Mouse (Mus musculus) NIH3T3 (cell line): ENCODE data around the gene Pdha2.

Experiments used
- DNase-seq: peaks from one replicate; pipeline ENCODE4 v3.0.0-alpha.2; 2012; ENCODE audit warnings: low read depth

Pdha2 gene

DNA sequence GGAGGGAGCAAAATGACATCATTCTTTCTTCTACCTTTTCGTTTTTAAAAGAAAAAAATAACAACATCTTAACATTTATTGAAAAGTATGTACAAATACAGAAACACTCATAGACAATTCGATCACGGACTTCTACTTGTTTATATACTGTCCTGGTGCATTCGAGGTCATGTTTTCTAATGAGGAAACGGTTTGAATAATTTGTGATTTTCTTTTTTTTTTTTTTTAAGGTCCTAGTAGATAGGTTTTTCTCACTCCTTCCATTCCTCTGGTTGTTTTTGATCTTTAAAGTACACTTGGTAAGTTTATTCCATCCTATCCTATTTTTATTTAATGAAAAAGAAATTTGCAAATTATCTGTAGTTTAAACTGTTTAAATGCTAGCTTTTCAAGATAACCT is at the start of gene Pdha2:
Gene Pdha2, minus strand, starts transcription at position 101 of the 400 bp plus-strand sequence.
- no peak for DNase-seq

DNA sequence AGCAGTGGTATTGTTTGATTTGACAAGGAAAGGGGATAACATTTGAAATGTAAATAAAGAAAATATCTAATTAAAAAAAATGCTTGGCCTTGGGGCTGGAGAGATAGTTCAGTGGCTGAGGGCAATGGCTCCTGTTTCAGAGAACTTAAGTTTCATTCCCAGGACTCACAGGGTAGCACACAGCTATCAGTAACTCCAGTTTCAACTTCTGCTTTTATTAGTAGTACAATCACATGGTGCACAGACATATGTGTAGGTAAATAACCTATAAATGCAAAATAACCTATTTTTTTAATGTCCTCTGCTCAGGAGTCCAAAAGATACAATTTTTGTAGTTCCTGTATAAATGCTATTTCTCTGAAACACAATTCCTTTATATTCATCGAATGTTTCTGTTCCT is 48.4 kb upstream of the Pdha2 start:
- DNase-seq = no peak

DNA sequence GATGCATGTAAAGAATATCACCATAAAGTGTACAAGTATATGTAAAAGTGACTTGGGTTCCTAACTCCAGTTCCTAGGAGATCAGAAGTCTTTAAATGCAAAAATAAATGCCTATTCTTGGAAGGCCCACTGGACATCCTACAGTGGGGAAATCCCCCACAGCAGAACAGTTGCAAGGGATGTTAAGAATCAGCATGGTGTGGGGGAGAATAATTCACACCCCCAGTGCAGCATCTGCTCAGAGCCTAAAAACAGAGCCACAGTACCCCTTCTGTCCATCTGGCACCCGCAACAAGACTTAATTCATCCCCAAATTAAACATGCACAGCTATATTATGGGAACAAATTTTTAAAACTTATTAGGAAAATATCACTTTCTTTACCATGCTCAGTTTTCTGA is 39.3 kb upstream of the Pdha2 start:
- DNase-seq = no peak

DNA sequence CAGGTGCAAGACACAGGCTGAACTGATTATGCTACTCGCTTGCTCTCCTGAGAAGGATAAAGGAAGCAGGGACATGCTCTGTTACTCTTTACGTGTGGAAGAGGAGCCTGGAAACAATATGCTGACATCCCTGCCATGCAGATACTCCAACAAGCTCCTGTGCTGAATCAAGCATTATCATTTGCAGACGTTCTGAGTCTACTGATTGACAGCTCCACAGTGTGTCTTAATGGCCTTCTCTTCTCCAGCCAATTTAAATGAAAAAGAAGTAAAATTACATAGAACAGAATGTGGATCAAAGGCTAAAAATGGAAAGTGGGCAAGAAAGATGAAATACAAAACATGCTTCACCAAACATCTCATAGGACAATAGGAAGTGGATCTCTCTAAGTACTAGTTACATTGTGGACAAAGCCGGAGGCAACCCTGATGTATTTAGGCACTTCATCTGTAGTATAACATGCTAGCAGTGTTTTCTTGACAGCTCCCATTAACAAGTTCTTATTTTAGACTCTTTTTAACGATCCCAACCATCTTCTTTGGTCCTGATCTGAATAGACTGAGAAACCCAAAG is 32.7 kb upstream of the Pdha2 start:
- no peak for DNase-seq

DNA sequence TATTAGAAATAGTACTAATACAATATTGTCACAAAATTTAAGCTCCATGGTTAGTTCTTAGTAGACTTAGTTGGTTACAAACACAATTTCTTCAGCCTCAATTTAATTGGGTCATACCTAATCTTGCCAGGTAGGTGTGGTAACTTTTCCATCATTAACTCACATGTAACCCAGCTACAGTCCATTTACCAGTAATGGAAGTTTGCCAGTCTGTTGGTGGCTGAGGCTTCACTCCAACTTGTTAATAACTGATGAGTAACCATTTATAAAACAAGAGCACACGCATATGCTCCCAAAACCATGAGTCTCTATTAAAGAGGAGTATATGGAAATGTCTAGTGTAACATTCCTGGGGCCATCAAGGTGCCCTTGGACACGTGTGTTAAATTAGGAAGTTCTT is 25.9 kb upstream of the Pdha2 start:
- DNase-seq = no peak

DNA sequence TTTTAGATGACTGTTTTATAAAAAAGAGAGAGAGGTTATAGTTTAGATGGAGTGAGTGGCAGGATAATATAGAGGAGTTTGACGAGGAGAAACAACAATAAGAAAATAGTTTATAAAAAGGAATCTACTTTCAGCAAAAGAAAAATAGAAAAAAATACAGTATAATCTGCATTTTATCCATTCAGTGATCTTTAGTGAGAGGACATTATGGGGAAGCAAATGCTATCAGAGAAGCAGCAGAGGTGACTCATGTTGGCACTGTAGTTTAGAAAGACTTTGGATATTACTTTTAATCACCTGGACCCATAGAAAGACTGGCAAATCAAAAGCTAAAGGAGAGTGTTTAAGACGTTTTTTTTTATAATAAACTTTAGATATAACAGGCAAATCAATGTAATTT is 17.0 kb upstream of the Pdha2 start:
- DNase-seq = no peak

DNA sequence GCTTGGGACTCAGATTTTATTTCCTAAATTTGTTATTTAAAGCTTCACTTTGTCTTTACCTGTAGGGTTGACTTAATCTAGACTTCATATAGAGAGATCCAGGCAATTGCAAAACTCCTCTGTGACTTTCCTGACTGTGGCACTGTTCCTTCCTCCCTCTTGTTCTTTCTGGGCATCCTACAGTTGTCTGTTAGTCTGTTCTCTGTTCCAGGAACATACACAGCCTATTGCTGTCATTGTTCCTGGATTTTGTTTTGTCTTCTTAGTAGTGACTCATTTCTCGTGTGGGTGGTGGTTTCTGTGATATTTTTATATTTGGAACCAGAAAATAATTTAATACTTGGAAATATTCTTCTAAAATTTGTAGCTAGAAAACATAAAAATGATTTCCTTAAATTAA is 10.2 kb upstream of the Pdha2 start:
- no peak for DNase-seq

DNA sequence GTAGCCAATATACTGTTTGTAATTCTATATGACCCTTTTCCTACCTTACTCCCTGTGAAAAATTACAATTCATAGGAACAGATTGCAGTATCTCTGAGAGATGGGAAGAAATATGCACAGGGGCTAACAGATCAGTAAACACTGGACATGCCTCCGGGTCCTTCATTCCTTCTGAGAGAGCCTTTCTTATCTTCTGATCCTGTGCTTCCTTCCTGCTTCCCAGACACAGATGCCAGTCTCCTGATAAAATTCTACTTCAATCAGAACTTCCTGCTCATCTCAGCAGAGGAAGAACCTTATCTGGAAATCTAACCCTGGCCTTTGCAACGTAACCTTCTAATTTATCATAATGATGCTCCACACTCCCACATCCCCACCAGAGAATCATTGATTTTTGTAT is 6.4 kb upstream of the Pdha2 start:
- DNase-seq = no peak

DNA sequence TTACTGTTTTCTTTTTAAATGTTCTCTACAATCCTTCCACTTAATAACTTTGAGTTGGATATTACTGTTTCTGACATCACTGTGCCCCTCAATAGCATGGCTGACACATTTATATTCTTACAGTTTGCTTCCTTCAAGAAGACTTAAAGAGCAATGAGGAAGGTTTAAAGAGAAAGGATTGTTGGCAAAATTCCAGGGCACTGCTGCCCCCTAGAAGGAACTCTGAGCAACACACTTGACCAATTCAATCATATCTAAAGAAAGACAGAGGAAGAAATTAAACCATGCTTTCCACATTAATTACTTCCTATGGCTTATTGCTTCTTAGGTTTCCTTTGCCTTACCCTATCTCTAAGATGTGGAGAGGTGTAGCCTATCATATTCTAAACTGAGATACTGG is 4.8 kb upstream of the Pdha2 start:
- DNase-seq = peak; percentile 6

DNA sequence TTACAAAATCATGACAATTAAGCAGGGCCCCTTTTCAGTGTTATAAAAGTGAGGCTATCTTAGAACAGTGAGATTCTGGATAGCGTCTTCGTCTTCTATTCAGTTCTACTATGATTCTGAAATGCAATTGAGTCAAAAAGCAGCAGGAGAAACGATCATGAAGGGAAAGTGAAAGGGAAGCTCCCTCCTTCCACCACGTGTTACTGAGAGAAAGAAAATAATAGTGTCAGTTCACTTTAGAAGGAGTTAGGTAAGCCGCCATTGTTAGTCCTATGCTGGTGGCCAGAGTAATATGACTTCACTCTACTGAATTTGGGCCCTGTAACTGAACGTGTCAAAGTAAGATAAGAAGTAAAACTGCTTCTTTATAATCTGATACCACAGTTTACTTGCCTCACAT is 4.1 kb upstream of the Pdha2 start:
- DNase-seq = no peak

DNA sequence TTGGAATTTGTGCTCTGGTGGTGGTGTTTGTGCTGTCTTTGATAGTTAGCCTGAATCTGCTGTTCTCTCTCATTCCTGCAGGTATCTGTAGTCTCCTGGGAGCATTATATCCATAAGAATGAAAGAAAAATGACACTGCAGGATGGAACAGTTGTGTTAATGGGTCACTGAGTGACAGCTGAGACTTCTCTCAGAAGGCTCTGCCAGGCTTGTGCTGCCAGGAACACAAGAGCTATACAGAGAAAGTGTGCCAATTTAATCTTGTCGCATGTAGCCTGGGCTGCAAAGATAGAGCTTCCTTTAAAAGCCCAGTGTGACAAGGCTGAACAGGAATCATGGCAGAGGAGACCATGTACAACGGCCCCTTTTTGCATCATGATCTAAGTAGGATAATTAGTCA is 2.6 kb upstream of the Pdha2 start:
- no peak for DNase-seq

DNA sequence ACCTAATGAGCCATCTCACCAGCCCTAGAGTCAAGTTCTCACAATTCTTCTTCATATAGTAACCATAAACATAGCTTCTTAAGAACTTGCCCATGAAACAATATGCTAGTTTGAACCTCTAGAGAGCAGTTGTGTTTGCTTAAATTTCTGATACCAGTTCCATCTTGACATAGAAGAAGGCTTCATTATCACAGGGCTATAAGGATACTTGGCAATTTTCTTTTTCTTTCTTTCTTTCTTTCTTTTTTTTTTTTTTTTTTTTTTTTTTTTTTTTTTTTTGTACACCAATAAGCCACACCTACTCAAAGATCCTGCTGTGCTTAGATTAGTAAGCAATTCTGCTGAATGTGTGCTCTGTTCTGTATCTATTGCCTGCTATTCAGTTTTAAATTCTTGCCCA is 2.0 kb upstream of the Pdha2 start:
- no peak for DNase-seq

DNA sequence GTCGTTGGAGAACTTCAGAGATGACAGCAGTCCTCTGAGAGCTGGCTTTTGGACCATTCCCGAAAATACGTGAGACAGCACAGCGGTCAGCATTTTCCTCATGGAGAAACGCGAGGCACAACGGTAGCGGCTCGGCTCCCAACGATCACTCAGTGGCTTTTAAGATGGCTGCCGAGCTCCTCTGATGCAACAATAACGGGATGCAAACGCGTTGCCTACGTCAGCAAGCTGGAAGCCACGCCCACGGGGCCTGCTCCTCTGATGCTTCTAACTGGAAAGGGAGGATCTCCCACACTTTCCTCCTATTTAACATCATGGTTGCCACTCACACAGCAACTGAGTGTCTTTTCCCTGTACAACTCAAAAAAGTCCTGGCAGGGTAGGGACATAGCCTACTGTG is 511 bp downstream of the Pdha2 start:
- no peak for DNase-seq

DNA sequence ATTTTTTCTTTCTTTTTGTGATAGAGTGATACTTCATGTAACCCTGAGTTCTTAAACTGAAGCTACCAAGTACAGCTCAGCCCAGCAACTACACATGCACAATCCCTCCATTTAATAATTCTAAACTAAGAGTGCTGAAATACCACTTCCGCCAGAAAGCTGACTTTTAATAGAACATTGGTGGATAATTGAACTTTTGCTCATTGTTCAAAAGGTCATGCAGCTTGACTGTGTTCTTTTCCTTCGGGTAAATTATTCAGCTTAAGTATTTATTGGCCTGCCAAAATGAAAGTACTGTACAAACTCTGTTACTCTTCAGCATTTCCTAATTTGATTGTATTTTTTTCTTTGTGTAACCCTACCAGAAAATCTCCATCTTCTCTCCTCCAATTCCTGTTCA is 10.4 kb downstream of the Pdha2 start:
- DNase-seq = no peak

DNA sequence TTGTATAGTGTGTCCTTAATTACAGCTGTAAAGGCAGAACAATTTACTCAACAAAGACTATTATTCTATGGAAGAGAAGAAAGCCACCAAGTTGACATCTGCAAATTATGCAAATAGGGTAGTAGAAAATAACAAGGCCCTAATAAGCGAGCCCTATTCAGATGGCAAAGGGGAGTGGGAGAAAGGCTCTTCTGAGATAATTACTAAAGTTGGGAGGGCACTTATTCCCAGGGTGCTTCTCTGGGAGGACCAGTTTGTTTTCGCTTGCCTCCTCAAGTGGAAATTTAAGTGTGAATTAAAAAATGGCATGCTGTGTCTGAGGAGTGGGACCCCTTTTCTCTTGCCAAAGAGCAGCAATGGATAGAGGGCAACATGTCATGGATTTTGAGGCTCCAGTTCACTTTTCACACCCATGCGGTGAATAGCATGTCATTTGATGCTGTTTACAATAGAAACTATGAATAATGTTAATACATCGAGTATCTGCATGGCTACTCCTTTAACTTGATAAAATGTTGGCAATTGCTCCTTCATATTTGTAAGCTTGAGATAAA is 14.8 kb downstream of the Pdha2 start:
- no peak for DNase-seq

DNA sequence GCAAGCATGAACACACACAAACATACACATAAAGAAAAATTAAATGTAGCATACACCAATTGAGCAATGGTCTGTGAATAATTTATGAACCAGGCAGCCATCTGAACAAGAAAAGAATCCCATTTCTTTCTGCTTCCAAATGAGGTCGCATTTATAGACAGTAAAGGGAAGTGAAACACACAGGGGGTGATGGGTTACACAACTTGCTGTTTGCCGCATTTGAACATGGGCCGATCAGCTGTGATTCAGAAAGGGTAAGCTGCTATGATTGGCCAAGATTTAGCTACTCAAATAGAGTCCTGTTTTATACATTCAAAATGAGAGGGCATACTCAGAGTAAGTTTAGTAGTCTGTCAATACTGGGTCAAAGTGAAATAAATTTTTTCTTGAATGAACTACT is 20.5 kb downstream of the Pdha2 start:
- DNase-seq = no peak

DNA sequence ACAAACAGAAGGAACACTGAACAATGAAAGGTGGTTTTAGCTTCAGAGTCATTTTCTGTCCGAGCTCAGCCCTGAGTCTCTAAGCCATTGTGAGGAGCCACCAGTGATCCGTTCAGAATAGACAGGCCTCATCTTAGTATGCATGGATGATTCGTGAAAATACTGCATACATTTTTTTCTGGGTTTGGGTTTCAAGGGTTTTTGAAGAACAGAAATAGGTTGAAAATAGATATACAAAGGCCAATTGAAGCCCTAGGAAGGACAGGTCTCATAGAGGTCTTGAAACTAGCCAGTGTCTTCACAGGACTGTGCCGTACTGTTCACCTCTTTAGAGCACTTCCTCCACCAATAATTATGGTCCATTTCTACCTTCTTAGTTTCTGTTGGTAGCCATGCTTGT is 21.7 kb downstream of the Pdha2 start:
- DNase-seq = no peak

DNA sequence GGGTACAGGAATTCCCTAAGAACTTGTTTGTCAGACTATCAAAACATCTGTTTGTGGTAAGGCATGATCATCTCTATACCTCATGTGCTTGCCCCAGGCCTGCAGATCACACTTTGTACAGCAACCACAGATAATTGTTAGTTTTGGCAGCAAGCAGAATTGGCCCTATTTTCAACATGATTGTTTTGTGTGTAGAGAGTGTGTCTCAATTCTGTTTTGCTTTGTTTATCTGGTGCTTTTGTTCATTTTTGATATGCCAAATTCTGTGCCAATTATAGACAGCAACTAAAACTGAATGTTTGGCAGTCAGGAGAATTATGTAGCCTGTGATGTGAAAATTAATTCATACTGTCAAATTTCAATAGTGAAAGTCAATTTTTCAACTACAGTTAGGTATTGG is 51.2 kb downstream of the Pdha2 start:
- DNase-seq = no peak
